Mouse (Mus musculus): ENCODE data around the gene Nsun6.

Gene Nsun6

DNA sequence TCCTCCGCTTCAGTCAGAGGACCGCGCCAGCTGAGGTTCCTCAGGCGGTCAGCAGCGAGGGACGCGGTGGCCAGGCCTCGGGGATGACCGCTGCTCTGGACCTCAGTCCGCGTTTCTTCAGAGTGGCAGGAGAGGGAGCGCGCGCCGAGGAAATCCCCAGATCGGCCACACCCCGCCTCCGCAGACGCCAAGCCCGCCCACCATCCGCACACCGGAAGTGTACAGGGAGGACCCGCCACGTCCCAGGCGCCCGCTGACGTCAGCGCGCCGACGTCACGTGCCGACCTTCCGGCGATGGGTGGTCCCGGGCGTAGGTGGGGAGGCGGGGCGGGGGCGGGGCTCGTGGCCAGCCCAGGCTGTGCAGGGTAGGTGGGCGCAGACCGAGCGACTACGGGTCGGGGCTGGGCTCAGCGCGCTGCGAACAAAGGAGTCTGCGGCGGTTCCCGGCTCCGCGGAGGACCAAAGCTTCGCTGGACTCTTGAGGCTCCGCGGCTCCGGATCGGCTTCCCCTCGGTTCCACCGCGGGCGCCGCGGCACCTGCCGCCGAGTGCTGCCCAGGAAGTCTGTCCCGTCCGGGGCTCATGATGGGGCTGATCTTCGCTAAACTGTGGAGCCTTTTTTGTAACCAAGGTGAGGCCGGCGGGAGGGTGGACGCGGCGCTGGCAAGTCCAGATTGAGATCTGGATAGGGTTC, at the start of gene Nsun6:
Gene Nsun6, minus strand, starts transcription at position 125 of the 693 bp plus-strand sequence.
- DNase-seq (ENCODE audit: inconsistent age in 2 of 2, low spot score in 1 of 2) = peak; percentile 98 to 99

- no peak for DNase-seq (ENCODE audit: inconsistent age in 2 of 2, low spot score in 1 of 2)
Observed at GRCm38 (mm10) chr2:15104386-15104785, 49.5 kb upstream of the Nsun6 start.

GRCm38 (mm10) chr2:15096514-15097090, 41.7 kb upstream of the Nsun6 start:
- peak in 1 of 2 experiments; percentile 46 for DNase-seq (ENCODE audit: inconsistent age in 2 of 2, low spot score in 1 of 2)

- no peak for DNase-seq (ENCODE audit: inconsistent age in 2 of 2, low spot score in 1 of 2)
Observed at GRCm38 (mm10) chr2:15087308-15087707, 32.4 kb upstream of the Nsun6 start.

- no peak for DNase-seq (ENCODE audit: inconsistent age in 2 of 2, low spot score in 1 of 2)
Observed at GRCm38 (mm10) chr2:15083702-15084101, 28.8 kb upstream of the Nsun6 start.

GRCm38 (mm10) chr2:15067091-15067490, 12.2 kb upstream of the Nsun6 start:
- DNase-seq (ENCODE audit: inconsistent age in 2 of 2, low spot score in 1 of 2) = no peak

GRCm38 (mm10) chr2:15065447-15065846, 10.6 kb upstream of the Nsun6 start:
- DNase-seq (ENCODE audit: inconsistent age in 2 of 2, low spot score in 1 of 2) = no peak

- DNase-seq (ENCODE audit: inconsistent age in 2 of 2, low spot score in 1 of 2) = peak in 1 of 2 experiments; percentile 56
Observed at GRCm38 (mm10) chr2:15064380-15065269, 9.8 kb upstream of the Nsun6 start.

DNA sequence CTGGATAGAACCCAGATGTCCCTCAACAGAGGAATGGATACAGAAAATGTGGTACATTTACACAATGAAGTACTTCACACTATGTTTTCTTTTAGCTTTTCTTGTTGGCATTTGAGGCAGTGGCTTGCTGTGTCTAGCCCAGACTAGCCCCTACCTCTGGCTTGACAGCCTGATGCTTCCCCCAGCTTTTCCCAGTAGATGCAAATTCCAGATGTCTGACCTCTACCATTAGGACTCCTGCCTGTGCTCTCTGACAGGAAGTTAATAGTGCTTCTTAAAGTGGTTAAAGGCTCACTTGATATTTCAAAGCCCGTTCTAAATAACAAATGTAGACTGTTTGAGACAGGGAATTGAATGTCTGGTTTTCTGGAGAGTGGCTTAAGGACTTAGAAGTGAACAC, 8.9 kb upstream of the Nsun6 start:
- no peak for DNase-seq (ENCODE audit: inconsistent age in 2 of 2, low spot score in 1 of 2)

- no peak for DNase-seq (ENCODE audit: inconsistent age in 2 of 2, low spot score in 1 of 2)
Observed at GRCm38 (mm10) chr2:15060856-15061255, 6.0 kb upstream of the Nsun6 start.

DNA sequence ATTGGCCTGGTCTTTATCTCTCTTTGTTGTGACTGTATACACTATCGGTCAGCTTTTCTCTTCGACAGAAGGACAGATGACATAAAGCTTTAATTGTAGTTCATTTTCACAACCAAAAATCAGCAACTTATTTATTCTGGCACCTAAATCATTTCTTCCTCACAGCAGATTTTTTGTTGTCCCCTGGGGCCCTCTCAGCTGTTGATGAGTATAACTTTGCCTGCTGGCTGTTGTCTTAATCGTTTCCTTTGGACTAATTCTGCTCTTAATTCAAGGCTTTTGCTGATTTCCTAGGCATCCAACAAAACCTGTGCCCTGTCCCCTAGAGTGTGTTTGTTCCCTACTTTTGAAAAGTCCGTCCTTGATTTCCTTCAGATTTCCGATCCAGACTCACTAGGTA, 3.4 kb upstream of the Nsun6 start:
- DNase-seq (ENCODE audit: inconsistent age in 2 of 2, low spot score in 1 of 2) = no peak

DNA sequence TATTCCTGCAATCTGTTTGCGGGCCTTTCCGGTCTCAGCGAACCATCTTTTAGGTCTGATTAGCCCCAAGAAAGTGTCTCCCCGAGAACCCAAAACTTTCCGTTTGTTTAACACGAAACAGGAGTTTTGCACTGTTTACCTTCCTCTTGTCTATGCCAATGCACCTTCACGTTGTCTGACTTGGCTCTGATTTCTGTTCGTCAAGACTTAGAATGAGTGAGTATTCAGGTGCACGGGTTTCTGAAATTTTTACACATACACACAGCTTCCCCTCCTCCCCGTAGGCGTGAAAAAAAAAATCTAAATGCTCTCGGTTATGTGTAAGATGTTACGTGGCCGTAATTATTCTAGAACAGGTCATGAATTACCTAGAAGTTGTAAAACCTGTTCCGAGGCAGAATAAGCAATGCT, 877 bp upstream of the Nsun6 start:
- DNase-seq (ENCODE audit: inconsistent age in 2 of 2, low spot score in 1 of 2) = no peak

DNA sequence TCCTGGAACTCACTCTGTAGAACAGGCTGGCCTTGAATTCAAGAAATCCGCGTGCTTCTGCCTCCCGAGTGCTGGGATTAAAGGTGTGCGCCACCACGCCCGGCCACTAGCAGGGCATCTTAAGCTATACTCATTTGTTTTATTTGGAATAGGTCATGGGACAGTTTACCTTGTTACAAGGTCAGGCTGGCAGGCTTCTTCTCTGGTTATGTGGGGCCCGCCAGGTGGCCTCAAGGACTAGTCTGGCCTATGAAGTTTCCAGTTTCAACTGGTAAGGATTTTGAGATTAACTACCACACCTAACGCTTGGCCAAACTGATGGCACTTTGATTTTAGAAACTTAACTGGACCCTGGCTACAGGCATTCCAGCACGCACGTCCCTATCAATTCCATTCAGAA, 373 bp downstream of the Nsun6 start:
- DNase-seq (ENCODE audit: inconsistent age in 2 of 2, low spot score in 1 of 2) = no peak

DNA sequence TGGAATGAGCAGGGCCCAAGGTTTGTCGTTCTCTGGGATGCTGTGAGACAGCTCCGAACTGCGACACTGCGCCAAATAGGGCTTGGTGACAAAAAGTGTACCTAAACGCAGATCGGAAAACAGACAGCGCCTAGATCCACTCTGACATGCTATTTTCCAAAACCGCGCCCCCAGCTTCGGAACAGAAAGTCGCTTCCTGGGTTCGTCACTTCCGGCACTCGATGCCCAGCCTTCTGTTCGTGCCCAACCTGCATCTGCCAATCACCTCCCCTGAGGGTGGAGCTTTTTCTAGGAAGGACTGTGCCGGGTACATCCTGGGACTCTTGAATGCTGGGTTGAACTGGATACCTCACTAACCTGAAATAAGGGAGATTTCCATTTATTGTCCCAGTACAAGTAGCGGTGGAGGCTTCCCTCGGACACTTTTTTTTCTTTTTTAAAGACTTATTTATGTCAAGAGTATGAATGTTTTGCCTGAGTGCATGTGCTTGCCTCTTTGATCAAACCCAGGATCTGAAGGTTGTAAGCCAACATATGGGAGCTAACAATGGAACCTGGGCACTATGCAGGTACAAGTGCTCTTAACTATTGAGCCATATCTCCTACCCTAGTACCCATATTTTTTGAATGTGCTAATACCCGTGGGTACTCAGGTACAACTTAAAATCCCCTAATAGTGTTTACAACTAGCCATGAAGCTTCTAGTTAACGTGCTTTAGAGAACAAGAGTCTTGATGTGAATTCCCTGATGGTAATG, 5.6 kb downstream of the Nsun6 start, which contains the start of gene Arl5b:
Gene Arl5b, plus strand, starts transcription at position 279 of the 757 bp plus-strand sequence.
- DNase-seq (ENCODE audit: inconsistent age in 2 of 2, low spot score in 1 of 2) = peak; percentile 93 to 97

GRCm38 (mm10) chr2:15040326-15040725, 14.5 kb downstream of the Nsun6 start:
- DNase-seq (ENCODE audit: inconsistent age in 2 of 2, low spot score in 1 of 2) = peak in 1 of 2 experiments; percentile 60

- DNase-seq (ENCODE audit: inconsistent age in 2 of 2, low spot score in 1 of 2) = peak in 1 of 2 experiments; percentile 55
Observed at GRCm38 (mm10) chr2:15038705-15039104, 16.2 kb downstream of the Nsun6 start.

DNA sequence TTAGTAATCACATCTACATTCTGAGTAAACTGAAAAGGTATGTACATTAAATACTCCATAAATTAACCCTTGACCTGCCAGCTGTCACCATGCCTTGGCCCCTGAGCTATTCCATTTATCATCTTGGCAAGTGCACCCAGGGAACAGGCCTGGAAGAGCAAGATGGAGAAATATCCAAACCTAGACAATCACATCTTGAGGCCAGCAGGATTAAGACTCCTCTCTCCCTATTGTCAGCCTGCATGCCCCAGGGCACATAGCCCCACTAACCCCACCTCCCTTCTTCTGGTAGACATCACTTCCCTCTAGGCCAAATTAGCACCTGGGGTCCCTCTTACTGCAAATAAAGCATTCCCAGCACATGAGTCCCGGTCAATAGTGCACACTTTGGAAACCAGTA, 27.1 kb downstream of the Nsun6 start:
- DNase-seq (ENCODE audit: inconsistent age in 2 of 2, low spot score in 1 of 2) = no peak

- DNase-seq (ENCODE audit: inconsistent age in 2 of 2, low spot score in 1 of 2) = no peak
Observed at GRCm38 (mm10) chr2:15026817-15027216, 28.1 kb downstream of the Nsun6 start.

DNA sequence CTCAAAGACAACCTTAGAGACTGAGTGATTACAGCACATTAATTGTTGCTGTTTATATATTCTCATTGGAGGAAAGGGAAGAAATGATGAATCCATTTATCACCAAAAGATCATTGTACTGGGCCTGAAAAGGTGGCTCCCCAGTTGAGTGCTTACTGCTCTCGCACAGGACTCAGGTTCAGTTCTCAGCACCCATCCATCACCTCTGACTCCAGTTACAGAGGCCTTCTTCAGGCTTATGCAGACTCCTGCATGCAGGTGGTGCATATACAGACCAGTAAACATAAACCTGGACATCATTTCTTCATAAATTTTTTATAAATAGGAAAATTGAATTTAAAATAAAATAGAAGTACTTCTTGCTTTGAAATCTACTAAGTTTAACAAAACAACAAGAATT, 46.8 kb downstream of the Nsun6 start:
- no peak for DNase-seq (ENCODE audit: inconsistent age in 2 of 2, low spot score in 1 of 2)

DNA sequence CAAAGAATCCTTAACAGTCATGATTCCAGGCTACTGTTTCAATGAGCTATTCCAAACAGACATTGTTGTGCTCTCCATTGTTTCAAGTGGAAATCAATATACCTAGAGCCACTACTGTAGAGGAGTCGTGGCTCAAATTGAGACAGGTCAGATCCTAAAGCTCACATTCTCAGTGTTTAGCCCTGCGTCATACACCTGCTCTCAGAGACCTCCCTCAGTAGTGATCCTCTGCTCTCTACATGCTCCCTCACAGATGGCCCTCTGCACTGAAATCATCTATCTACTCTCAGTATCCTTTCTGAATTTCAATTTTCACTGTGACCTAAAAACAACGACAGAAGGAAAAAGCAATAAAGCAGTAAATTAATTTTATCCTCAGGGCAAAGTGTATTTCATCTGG, 47.3 kb downstream of the Nsun6 start:
- DNase-seq (ENCODE audit: inconsistent age in 2 of 2, low spot score in 1 of 2) = no peak

DNA sequence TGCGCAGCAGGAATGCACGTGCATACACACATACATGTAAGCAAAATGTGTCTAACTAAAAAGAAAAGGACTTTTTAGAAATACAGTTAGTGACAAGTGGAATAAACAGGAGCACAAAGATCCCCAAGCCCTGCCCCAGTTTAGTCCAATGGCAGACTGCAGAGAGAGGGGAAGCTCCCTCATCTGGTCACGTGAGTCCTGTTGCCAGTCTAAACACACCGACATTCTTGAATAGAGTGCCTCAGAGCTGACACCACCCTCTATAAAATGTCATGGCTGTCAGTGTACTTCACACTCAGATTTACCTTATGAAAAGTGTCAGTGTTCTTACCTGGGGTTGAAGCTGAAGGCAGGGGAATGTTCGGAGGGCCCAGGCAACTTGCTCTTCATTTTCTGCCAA, 57.0 kb downstream of the Nsun6 start:
- DNase-seq (ENCODE audit: inconsistent age in 2 of 2, low spot score in 1 of 2) = no peak
